ENCODE assay signal across 11 mouse cellular contexts in the genomic region with DNA sequence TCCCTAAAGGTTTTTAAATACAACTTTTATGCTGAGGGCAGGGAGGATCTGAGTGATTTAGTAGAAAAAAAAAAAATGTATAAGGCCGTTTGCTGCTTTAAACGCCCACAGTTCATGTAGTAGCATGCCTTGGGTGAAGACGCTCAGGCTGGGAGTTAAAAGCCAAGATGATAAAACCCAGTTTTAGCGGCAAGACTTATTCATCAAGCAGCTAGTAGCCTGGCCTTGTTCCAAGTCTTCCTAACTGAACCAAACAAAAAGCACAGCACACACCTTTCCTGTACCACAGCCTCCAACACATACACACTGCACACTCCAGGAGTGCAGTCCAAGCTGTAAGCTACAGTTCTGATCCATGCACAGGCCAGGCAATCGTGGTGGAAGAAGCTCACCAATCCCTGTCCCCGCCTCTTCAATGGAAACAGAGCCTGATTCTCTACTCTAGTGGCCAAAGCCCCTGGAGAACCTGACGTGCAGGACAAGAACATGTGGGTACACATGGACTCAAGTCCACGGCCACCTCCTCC. TPM values are rescaled to one million over a fixed set of nuclear protein-coding genes. Genes with fewer than 3 reads are reported as not detected.
A peak's percentile ranks its signal among the peaks of the same experiment; 100 is the strongest.
DNase-seq lines count a peak whose midpoint lies in the region; ATAC-seq and TF ChIP-seq lines count a peak whose summit lies in the region.
"Had no signal": no experiment of that assay in that cellular context is flagged by ENCODE, and none has a peak within 500 bp of the region (broad histone marks: within the 10 kb centered on the region; RNA-seq: fewer than 3 reads in every experiment).

No protein-coding gene starts in this region.

- 33% methylated on average over 8 of the region's 8 CpGs for WGBS in heart, embryonic 15.5 days
- 64% methylated on average over 8 of the region's 8 CpGs for WGBS in spleen, adult 2 months
- WGBS in limb, embryonic 15.5 days = 49% methylated on average over 8 of the region's 8 CpGs
- WGBS in stomach, postnatal 0 days = 27% methylated on average over 8 of the region's 8 CpGs
- 88% methylated on average over 8 of the region's 8 CpGs for WGBS in forebrain, embryonic 11.5 days

- no peaks in the 10 kb centered on the region for H3K9me3 ChIP-seq in heart, embryonic 15.5 days (replicated peaks)
- no peaks in the 10 kb centered on the region for H3K9me3 ChIP-seq in limb, embryonic 15.5 days
- H3K9me3 ChIP-seq in stomach, postnatal 0 days (ENCODE audit: control insufficient read depth, low read length) = no peaks in the 10 kb centered on the region
- H3K9me3 ChIP-seq in forebrain, embryonic 11.5 days (ENCODE audit: control insufficient read depth, low read length) = no peaks in the 10 kb centered on the region
- H3K9me3 ChIP-seq: forebrain, embryonic 10.5 days had no signal

- no peak for DNase-seq in heart, adult 9 months (ENCODE audit: low spot score in 2 of 2)
- DNase-seq in spleen, adult 2 months (ENCODE audit: low read depth in 1 of 2, low spot score in 2 of 2) = no peak
- DNase-seq in spleen, postnatal 14 days (ENCODE audit: low spot score in 2 of 2) = no peak
- DNase-seq in stomach, postnatal 0 days (ENCODE audit: low spot score) = no peak
- no peak for DNase-seq in left cerebral cortex, postnatal 4 days
- DNase-seq in forebrain, embryonic 11.5 days (ENCODE audit: low spot score) = no peak
- DNase-seq: adrenal gland, adult 2 months; cerebellum, adult 9-10 months had no signal

- no peak for TF ChIP-seq CTCF in spleen, adult 2 months (IDR thresholded peaks at IDR 0.05; ENCODE audit: extremely low read depth, insufficient read depth, insufficient read length, insufficient replicate concordance)
- no peak for TF ChIP-seq CTCF in stomach, postnatal 0 days (IDR thresholded peaks at IDR 0.05; ENCODE audit: low read depth)

- H3K36me3 ChIP-seq in heart, embryonic 15.5 days = no peaks in the 10 kb centered on the region
- H3K36me3 ChIP-seq in spleen, adult 2 months (ENCODE audit: control insufficient read depth, insufficient read depth, low read length) = no peaks in the 10 kb centered on the region
- H3K36me3 ChIP-seq in limb, embryonic 15.5 days = no peaks in the 10 kb centered on the region
- no peaks in the 10 kb centered on the region for H3K36me3 ChIP-seq in stomach, postnatal 0 days (ENCODE audit: control insufficient read depth, insufficient read depth, low read length)
- H3K36me3 ChIP-seq in forebrain, embryonic 11.5 days (ENCODE audit: control insufficient read depth, insufficient read depth, low read length) = no peaks in the 10 kb centered on the region

- intact Hi-C loops in left cerebral cortex, postnatal 4 days (cut with DNase I) = no loop called here

- H3K4me2 ChIP-seq in heart, embryonic 15.5 days = 0 out of 2 replicates have a peak overlapping the region, but pooled peaks have one; percentile 11
- no peak overlapping the region for H3K4me2 ChIP-seq in limb, embryonic 15.5 days
- no peak overlapping the region for H3K4me2 ChIP-seq in stomach, postnatal 0 days (replicated peaks; ENCODE audit: low read depth)
- no peak overlapping the region for H3K4me2 ChIP-seq in forebrain, embryonic 11.5 days (ENCODE audit: low read depth, low read length, severe bottlenecking)

- H3K4me3 ChIP-seq in heart, embryonic 15.5 days = no peak overlapping the region
- no peak overlapping the region for H3K4me3 ChIP-seq in spleen, adult 2 months (ENCODE audit: extremely low read depth, insufficient read depth, insufficient read length)
- H3K4me3 ChIP-seq in limb, embryonic 15.5 days = no peak overlapping the region
- H3K4me3 ChIP-seq in stomach, postnatal 0 days (ENCODE audit: low read depth, low read length) = no peak overlapping the region
- no peak overlapping the region for H3K4me3 ChIP-seq in forebrain, embryonic 11.5 days (ENCODE audit: low read depth, low read length)
- H3K4me3 ChIP-seq: forebrain, embryonic 10.5 days had no signal

- no peaks in the 10 kb centered on the region for H3K27me3 ChIP-seq in heart, embryonic 15.5 days
- H3K27me3 ChIP-seq in spleen, adult 2 months (ENCODE audit: control insufficient read depth, insufficient read depth, low read length) = no peaks in the 10 kb centered on the region
- H3K27me3 ChIP-seq in limb, embryonic 15.5 days = no peaks in the 10 kb centered on the region
- H3K27me3 ChIP-seq in stomach, postnatal 0 days (ENCODE audit: control insufficient read depth, insufficient read depth, low read length) = no peaks in the 10 kb centered on the region
- H3K27me3 ChIP-seq in forebrain, embryonic 11.5 days (ENCODE audit: control insufficient read depth, insufficient read depth, low read length) = no peaks in the 10 kb centered on the region

- no peak for TF ChIP-seq EP300 in stomach, postnatal 0 days (optimal IDR thresholded peaks at IDR 0.05)

- peak overlapping the region; percentile 52 for H3K27ac ChIP-seq in heart, embryonic 15.5 days
- peak overlapping the region; percentile 22; the same call in 1 of the 2 replicates for H3K27ac ChIP-seq in spleen, adult 2 months (ENCODE audit: insufficient read depth, low read length)
- peak overlapping the region; percentile 63 for H3K27ac ChIP-seq in limb, embryonic 15.5 days
- H3K27ac ChIP-seq in stomach, postnatal 0 days (replicated peaks) = peak overlapping the region; percentile 58
- H3K27ac ChIP-seq in forebrain, embryonic 11.5 days (ENCODE audit: low read depth, low read length) = no peak overlapping the region
- H3K27ac ChIP-seq: forebrain, embryonic 10.5 days had no signal

- TF ChIP-seq POLR2A in spleen, adult 2 months (IDR thresholded peaks at IDR 0.05; ENCODE audit: low read depth, low read length) = no peak

- peaks cover 96% of the 10 kb centered on the region for H3K4me1 ChIP-seq in heart, embryonic 15.5 days (replicated peaks)
- peaks cover 67% of the 10 kb centered on the region; the same call in 1 of the 2 replicates for H3K4me1 ChIP-seq in spleen, adult 2 months (ENCODE audit: control insufficient read depth, insufficient read depth, insufficient read length)
- H3K4me1 ChIP-seq in limb, embryonic 15.5 days = peaks cover 57% of the 10 kb centered on the region
- peaks cover 26% of the 10 kb centered on the region for H3K4me1 ChIP-seq in stomach, postnatal 0 days (replicated peaks; ENCODE audit: control insufficient read depth, insufficient read depth)
- no peaks in the 10 kb centered on the region for H3K4me1 ChIP-seq in forebrain, embryonic 11.5 days (replicated peaks; ENCODE audit: control insufficient read depth, insufficient read depth, low read length)

- no peak overlapping the region for H3K9ac ChIP-seq in heart, embryonic 15.5 days
- H3K9ac ChIP-seq in limb, embryonic 15.5 days = no peak overlapping the region
- no peak overlapping the region for H3K9ac ChIP-seq in stomach, postnatal 0 days (ENCODE audit: low read length)
- no peak overlapping the region for H3K9ac ChIP-seq in forebrain, embryonic 11.5 days (ENCODE audit: low read length)

- no peak for ATAC-seq in heart, embryonic 15.5 days (replicated peaks; ENCODE audit: insufficient number of reproducible peaks, insufficient read depth, low FRiP score, low read depth)
- no peak for ATAC-seq in limb, embryonic 15.5 days (ENCODE audit: insufficient number of reproducible peaks, low FRiP score, low TSS enrichment, low read depth)
- ATAC-seq in stomach, postnatal 0 days (ENCODE audit: low FRiP score, low TSS enrichment) = no peak
- no peak for ATAC-seq in forebrain, embryonic 11.5 days (replicated peaks; ENCODE audit: low FRiP score)

RNA-seq across cellular contexts. Expression of a gene that starts 23.4 kb away (rescaled TPM):
- polyA plus RNA-seq in heart, embryonic 15.5 days (2015; fragmentation: Nextera tagmentation; extraction: Ambion mirVana) = 34.5 and 39.6 TPM in 2 replicates
- polyA plus RNA-seq in spleen, adult 2 months (2012; rRNA removed) = 32.6 and 37.8 TPM in 2 replicates
- 34.9 and 42.0 TPM in 2 replicates for polyA plus RNA-seq in limb, embryonic 15.5 days (2015; fragmentation: Nextera tagmentation; extraction: Ambion mirVana)
- polyA plus RNA-seq in stomach, postnatal 0 days (2015; fragmentation: Nextera tagmentation; extraction: Ambion mirVana) = 34.0 and 35.9 TPM in 2 replicates
- total RNA-seq in left cerebral cortex, postnatal 4 days (2021) = 10 to 100 TPM; 45.9 to 52.1 TPM
- polyA plus RNA-seq in forebrain, embryonic 11.5 days (2014; fragmentation: Nextera tagmentation; extraction: Ambion mirVana) = 50.0 and 51.1 TPM in 2 replicates
